Mouse (Mus musculus) neural tube, postnatal 0 days (tissue): ENCODE results near the gene Mpp2. TPM values are rescaled to one million over a fixed set of nuclear protein-coding genes. Genes with fewer than 3 reads are reported as not detected.

ENCODE experiments used
- polyA plus RNA-seq: library from polyadenylated mRNA; unstranded; fragments of >200 nt; fragmentation: Nextera tagmentation; extraction: Ambion mirVana; gene quantifications from 2 replicates; pipeline ENCODE4 v1.2.1, GENCODE M21; 2015

The Mpp2 gene
- 31.5 and 37.0 TPM in 2 replicates for polyA plus RNA-seq

GRCm38 (mm10) chr11:102087931-102088898, at the start of gene Mpp2:
Gene Mpp2 (minus strand): TSS chr11:102088515.

GRCm38 (mm10) chr11:102107732-102108131, 19.4 kb upstream of the Mpp2 start, which contains the start of gene Pyy:
Gene Pyy (minus strand): TSS chr11:102107832.

GRCm38 (mm10) chr11:102101219-102101618, 12.9 kb upstream of the Mpp2 start, which contains the start of gene Ppy:
Gene Ppy (minus strand): TSS chr11:102101319.

GRCm38 (mm10) chr11:102041350-102041949, 46.9 kb downstream of the Mpp2 start, which contains the start of gene Cd300lg:
Gene Cd300lg (plus strand): TSS chr11:102041509.

GRCm38 (mm10) chr11:102028087-102028816, 60.1 kb downstream of the Mpp2 start, which contains the start of gene Mpp3:
Gene Mpp3 (minus strand): TSS chr11:102028461.

Other genes starting within 250 kb of the Mpp2 start
- gene Meox1, start 194.1 kb downstream of the Mpp2 start, polyA plus RNA-seq, result 0.89 and 1.5 TPM in 2 replicates
- gene Sost, start 121.5 kb downstream of the Mpp2 start, polyA plus RNA-seq, result 0.09 TPM in 1 of 2 replicates, not detected in the other
- not detected in 2 replicates for gene Cfap97d1, start 104.2 kb downstream of the Mpp2 start, polyA plus RNA-seq
- 47.0 and 47.8 TPM in 2 replicates for gene Dusp3, start 101.5 kb downstream of the Mpp2 start, polyA plus RNA-seq
- 44.3 and 49.5 TPM in 2 replicates for gene Mpp3, start 60.1 kb downstream of the Mpp2 start, polyA plus RNA-seq
- 0.25 and 0.27 TPM in 2 replicates for gene Cd300lg, start 47.0 kb downstream of the Mpp2 start, polyA plus RNA-seq
- gene Ppy, start 12.8 kb upstream of the Mpp2 start, polyA plus RNA-seq, result not detected in 2 replicates
- gene Pyy, start 19.3 kb upstream of the Mpp2 start, polyA plus RNA-seq, result 0.62 and 0.98 TPM in 2 replicates
- not detected in 2 replicates for gene Nags, start 57.0 kb upstream of the Mpp2 start, polyA plus RNA-seq
- gene Tmem101, start 67.9 kb upstream of the Mpp2 start, polyA plus RNA-seq, result 42.7 and 43.3 TPM in 2 replicates
- 136 and 156 TPM in 2 replicates for gene Lsm12, start 96.8 kb upstream of the Mpp2 start, polyA plus RNA-seq
- 51.6 and 52.5 TPM in 2 replicates for gene G6pc3, start 101.1 kb upstream of the Mpp2 start, polyA plus RNA-seq
- gene Hdac5, start 141.7 kb upstream of the Mpp2 start, polyA plus RNA-seq, result 60.3 and 69.2 TPM in 2 replicates
- gene BC030867, start 160.4 kb upstream of the Mpp2 start, polyA plus RNA-seq, result 0.92 and 1.2 TPM in 2 replicates
- 0.55 and 0.71 TPM in 2 replicates for gene Asb16, start 180.2 kb upstream of the Mpp2 start, polyA plus RNA-seq
- 69.9 and 75.7 TPM in 2 replicates for gene Tmub2, start 196.4 kb upstream of the Mpp2 start, polyA plus RNA-seq
- 29.2 and 32.9 TPM in 2 replicates for gene Atxn7l3, start 208.1 kb upstream of the Mpp2 start, polyA plus RNA-seq
- 70.3 and 72.4 TPM in 2 replicates for gene Ubtf, start 231.2 kb upstream of the Mpp2 start, polyA plus RNA-seq